Mouse (Mus musculus) liver, embryonic 13.5 days (tissue): ENCODE measurements around the gene Slc7a6os. TPM values are rescaled to one million over a fixed set of nuclear protein-coding genes. Genes with fewer than 3 reads are reported as not detected.

ENCODE experiments used
- ATAC-seq: fragments of 200-750 bp; cut with Nextera tagmentation; 2 replicates; pipeline ENCODE4 v1.8.0; 2017; ENCODE audit warnings: low read depth, mild to moderate bottlenecking, moderate number of reproducible peaks, moderate library complexity
- DNase-seq: peaks from one replicate; pipeline ENCODE4 v3.0.0; 2022
- H3K27ac ChIP-seq: fragments of 300-500 bp; sonication (generic); 2 replicates; pipeline ENCODE4 v1.5.1; 2015; ENCODE audit warnings: moderate library complexity, mild to moderate bottlenecking, inconsistent platforms
- H3K27me3 ChIP-seq: fragments of 300-500 bp; sonication (generic); 2 replicates; pipeline ENCODE4 v1.6.1; 2015; ENCODE audit warnings: mild to moderate bottlenecking, inconsistent platforms
- H3K36me3 ChIP-seq: fragments of 300-500 bp; sonication (generic); 2 replicates; pipeline ENCODE4 v1.6.1; 2015; ENCODE audit warnings: mild to moderate bottlenecking, inconsistent platforms
- H3K4me1 ChIP-seq: fragments of 300-500 bp; sonication (generic); replicated peaks from 2 replicates; pipeline ENCODE4 v1.6.1; 2015; ENCODE audit warnings: inconsistent platforms
- H3K4me2 ChIP-seq: fragments of 300-500 bp; sonication (generic); 2 replicates; pipeline ENCODE4 v1.6.1; 2015; ENCODE audit warnings: inconsistent platforms, mild to moderate bottlenecking, moderate library complexity
- H3K4me3 ChIP-seq: fragments of 300-500 bp; sonication (generic); replicated peaks from 2 replicates; pipeline ENCODE4 v1.5.1; 2015; ENCODE audit warnings: mild to moderate bottlenecking, inconsistent platforms
- H3K9ac ChIP-seq: fragments of 300-500 bp; sonication (generic); 2 replicates; pipeline ENCODE4 v1.6.1; 2015; ENCODE audit warnings: mild to moderate bottlenecking, inconsistent platforms
- H3K9me3 ChIP-seq: fragments of 300-500 bp; sonication (generic); replicated peaks from 2 replicates; pipeline ENCODE4 v1.6.1; 2016; ENCODE audit warnings: inconsistent platforms
- WGBS: fragments of 180-500 bp; shearing (Covaris S2); methylation state at CpG from one replicate; pipeline ENCODE4 v1.1.7; 2015; ENCODE audit not compliant: insufficient replicate concordance; 5-methylcytosine and 5-hydroxymethylcytosine counted together
- polyA plus RNA-seq: library from polyadenylated mRNA; unstranded; fragments of >200 nt; fragmentation: Nextera tagmentation; extraction: Ambion mirVana; gene quantifications from 2 replicates; pipeline ENCODE4 v1.2.1, GENCODE M21; 2015

The Slc7a6os gene
- 15.5 and 16.5 TPM in 2 replicates for polyA plus RNA-seq

DNA sequence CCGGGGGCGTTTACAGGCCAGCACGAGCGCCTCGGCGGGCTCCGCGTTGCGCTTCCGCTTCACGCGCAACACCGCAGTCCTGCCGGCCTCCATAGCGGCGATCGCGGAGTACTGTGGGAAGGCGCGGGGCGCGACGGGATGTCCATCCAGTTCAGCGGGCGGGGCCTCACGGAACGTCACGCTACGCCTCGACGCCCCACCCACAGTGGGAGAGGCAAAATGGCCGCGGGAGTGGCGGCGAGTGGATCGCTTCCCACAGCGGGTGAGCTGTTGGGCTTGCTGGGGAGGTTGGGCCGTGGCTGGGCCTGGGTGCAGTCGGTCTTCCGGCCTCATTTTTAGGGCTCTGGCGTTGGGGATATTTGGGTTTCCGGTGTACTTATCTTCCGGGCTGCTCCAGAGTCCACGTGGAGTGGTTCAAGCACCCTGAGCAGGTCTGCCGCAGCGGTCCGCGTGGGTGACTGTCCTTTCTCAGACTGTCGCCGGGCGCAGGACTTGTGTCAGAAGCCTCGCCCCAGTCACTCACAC lies at the start of gene Slc7a6os, which contains the start of gene Prmt7:
Gene Slc7a6os, minus strand, starts transcription at position 115 of the 525 bp plus-strand sequence.
Gene Prmt7, plus strand, starts transcription at position 116 of the 525 bp plus-strand sequence.
- peak within 1 kb of the TSS; percentile 89 for H3K4me2 ChIP-seq
- peak within 1 kb of the TSS; percentile 93 for H3K9ac ChIP-seq
- H3K27me3 ChIP-seq, result no peaks in the 10 kb centered on the region
- no peaks in the 10 kb centered on the region for H3K9me3 ChIP-seq
- H3K4me3 ChIP-seq, result peak within 1 kb of the TSS; percentile 91
- H3K4me1 ChIP-seq, result peaks cover 34% of the 10 kb centered on the region
- peaks cover 46% of the 10 kb centered on the region for H3K36me3 ChIP-seq
- 0% methylated on average over 52 of the region's 52 CpGs for WGBS
- peak within 1 kb of the TSS; percentile 92 for H3K27ac ChIP-seq
- DNase-seq (peak; percentile 92), ATAC-seq (peak; percentile 97)

DNA sequence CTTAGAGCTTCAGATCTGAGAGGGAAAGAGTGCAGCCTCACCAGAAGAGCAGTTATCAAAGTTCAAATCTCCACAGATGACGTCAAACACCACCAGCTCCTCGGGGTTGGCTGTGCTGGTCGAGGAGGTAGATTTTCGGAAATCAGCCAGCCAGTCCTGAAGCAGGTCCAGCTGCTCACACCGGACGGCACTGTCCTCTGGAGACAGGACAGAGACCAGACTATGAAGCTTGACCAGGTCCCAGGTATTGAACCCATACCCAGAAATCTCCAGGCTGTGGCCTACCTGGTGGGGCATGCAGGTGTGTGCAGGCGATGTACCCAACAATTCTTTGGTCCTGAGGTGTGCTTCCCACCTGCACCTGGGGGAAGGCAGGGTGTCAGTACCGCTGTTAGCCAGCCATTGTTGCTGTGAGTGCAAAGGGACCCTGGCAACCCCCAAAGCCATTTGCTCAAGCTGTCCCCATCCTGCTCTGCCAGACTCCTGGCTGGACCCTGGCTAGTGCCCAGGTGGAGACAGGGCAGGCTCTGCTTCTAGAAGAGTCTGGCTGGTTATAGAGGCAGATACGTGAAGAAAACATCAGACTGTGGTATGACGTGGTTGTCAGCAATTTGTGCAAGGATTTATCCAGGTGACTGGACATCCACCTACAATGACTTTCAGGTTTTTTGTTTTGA lies 49.0 kb upstream of the Slc7a6os start:
- H3K4me3 ChIP-seq, result no peak overlapping the region
- peaks cover 9% of the 10 kb centered on the region; the same call in 1 of the 2 replicates for H3K36me3 ChIP-seq
- 77% methylated on average over 10 of the region's 10 CpGs for WGBS
- DNase-seq (no peak), ATAC-seq (no peak)
- H3K4me2 ChIP-seq, result no peak overlapping the region
- no peaks in the 10 kb centered on the region for H3K27me3 ChIP-seq
- no peak overlapping the region for H3K9ac ChIP-seq
- no peak overlapping the region for H3K27ac ChIP-seq
- no peaks in the 10 kb centered on the region for H3K9me3 ChIP-seq
- H3K4me1 ChIP-seq, result peaks cover 4% of the 10 kb centered on the region; the same call in 1 of the 2 replicates

- Histone ChIP-seq H3K9ac (no peak overlapping the region), H3K4me2 (no peak overlapping the region), H3K9me3 (no peaks in the 10 kb centered on the region), H3K4me1 (peaks cover 4% of the 10 kb centered on the region; the same call in 1 of the 2 replicates), H3K27ac (no peak overlapping the region), H3K27me3 (no peaks in the 10 kb centered on the region), H3K36me3 (peaks cover 24% of the 10 kb centered on the region), H3K4me3 (no peak overlapping the region)
- WGBS, result 30% methylated on average over 1 of the region's 1 CpGs
- no peak for DNase-seq
- no peak for ATAC-seq
These were observed 47.4 kb upstream of the Slc7a6os start for GRCm38 (mm10) chr8:106258169-106258568.

GRCm38 (mm10) chr8:106250186-106250585 lies 39.5 kb upstream of the Slc7a6os start:
- DNase-seq (no peak), ATAC-seq (no peak)
- Histone ChIP-seq H3K4me1 (no peaks in the 10 kb centered on the region), H3K27me3 (no peaks in the 10 kb centered on the region), H3K4me3 (no peak overlapping the region), H3K4me2 (no peak overlapping the region), H3K27ac (no peak overlapping the region), H3K9me3 (no peaks in the 10 kb centered on the region), H3K36me3 (peaks cover 93% of the 10 kb centered on the region), H3K9ac (no peak overlapping the region)
- WGBS, result 67% methylated on average over 4 of the region's 4 CpGs

GRCm38 (mm10) chr8:106237106-106237505 lies 26.4 kb upstream of the Slc7a6os start:
- H3K4me2 ChIP-seq, result no peak overlapping the region
- 84% methylated on average over 5 of the region's 5 CpGs for WGBS
- H3K36me3 ChIP-seq, result peaks cover 72% of the 10 kb centered on the region
- H3K4me3 ChIP-seq, result no peak overlapping the region
- no peaks in the 10 kb centered on the region for H3K4me1 ChIP-seq
- H3K9ac ChIP-seq, result no peak overlapping the region
- H3K9me3 ChIP-seq, result no peaks in the 10 kb centered on the region
- no peaks in the 10 kb centered on the region for H3K27me3 ChIP-seq
- ATAC-seq, result no peak
- no peak for DNase-seq
- no peak overlapping the region for H3K27ac ChIP-seq

GRCm38 (mm10) chr8:106234567-106235261 lies 24.0 kb upstream of the Slc7a6os start:
- ATAC-seq (no peak), DNase-seq (no peak)
- WGBS, result 87% methylated on average over 17 of the region's 17 CpGs
- no peak overlapping the region for H3K4me3 ChIP-seq
- no peak overlapping the region for H3K27ac ChIP-seq
- no peaks in the 10 kb centered on the region for H3K9me3 ChIP-seq
- H3K4me1 ChIP-seq, result no peaks in the 10 kb centered on the region
- no peaks in the 10 kb centered on the region for H3K27me3 ChIP-seq
- peaks cover 72% of the 10 kb centered on the region for H3K36me3 ChIP-seq
- H3K9ac ChIP-seq, result no peak overlapping the region
- H3K4me2 ChIP-seq, result no peak overlapping the region

- Histone ChIP-seq H3K4me3 (no peak overlapping the region), H3K4me2 (no peak overlapping the region), H3K27me3 (no peaks in the 10 kb centered on the region), H3K9me3 (no peaks in the 10 kb centered on the region), H3K36me3 (peaks cover 78% of the 10 kb centered on the region), H3K4me1 (no peaks in the 10 kb centered on the region), H3K27ac (no peak overlapping the region), H3K9ac (no peak overlapping the region)
- ATAC-seq (no peak), DNase-seq (no peak)
- 62% methylated on average over 3 of the region's 3 CpGs for WGBS
These were observed 22.0 kb upstream of the Slc7a6os start for GRCm38 (mm10) chr8:106232751-106233150.

DNA sequence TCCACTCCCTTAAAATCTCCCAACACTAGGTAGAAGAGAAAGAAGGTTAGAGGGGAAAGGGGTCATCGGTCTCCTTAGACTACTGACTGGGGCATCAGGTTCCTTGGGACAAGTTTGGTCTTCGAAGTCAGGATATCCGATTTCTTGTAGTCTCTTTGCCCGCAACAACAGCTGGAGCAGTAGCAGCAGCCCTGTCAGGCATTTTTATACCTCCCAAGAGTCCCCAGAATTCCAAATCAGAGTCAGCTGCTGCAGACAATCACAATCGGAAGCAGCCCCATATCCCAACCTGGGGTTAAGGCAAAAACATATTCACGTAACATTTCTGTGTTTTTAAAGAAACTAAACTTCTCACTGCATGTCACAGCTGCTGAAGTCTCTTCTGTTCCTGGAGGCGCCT lies 20.8 kb upstream of the Slc7a6os start:
- H3K27ac ChIP-seq, result no peak overlapping the region
- ATAC-seq (no peak), DNase-seq (no peak)
- H3K9ac ChIP-seq, result no peak overlapping the region
- no peak overlapping the region for H3K4me2 ChIP-seq
- H3K9me3 ChIP-seq, result no peaks in the 10 kb centered on the region
- H3K27me3 ChIP-seq, result no peaks in the 10 kb centered on the region
- H3K4me3 ChIP-seq, result no peak overlapping the region
- 84% methylated on average over 7 of the region's 7 CpGs for WGBS
- H3K36me3 ChIP-seq, result peaks cover 76% of the 10 kb centered on the region
- no peaks in the 10 kb centered on the region for H3K4me1 ChIP-seq

GRCm38 (mm10) chr8:106226589-106226988 lies 15.9 kb upstream of the Slc7a6os start:
- Histone ChIP-seq H3K9ac (no peak overlapping the region), H3K27ac (no peak overlapping the region), H3K9me3 (no peaks in the 10 kb centered on the region), H3K27me3 (no peaks in the 10 kb centered on the region), H3K4me1 (no peaks in the 10 kb centered on the region), H3K4me3 (no peak overlapping the region), H3K4me2 (no peak overlapping the region), H3K36me3 (peaks cover 73% of the 10 kb centered on the region)
- DNase-seq, result peak; percentile 23
- 55% methylated on average over 9 of the region's 9 CpGs for WGBS
- ATAC-seq, result no peak

- H3K27me3 ChIP-seq, result no peaks in the 10 kb centered on the region
- no peak overlapping the region for H3K4me3 ChIP-seq
- 73% methylated on average over 3 of the region's 3 CpGs for WGBS
- H3K27ac ChIP-seq, result no peak overlapping the region
- peaks cover 82% of the 10 kb centered on the region for H3K36me3 ChIP-seq
- H3K4me2 ChIP-seq, result no peak overlapping the region
- no peak overlapping the region for H3K9ac ChIP-seq
- H3K4me1 ChIP-seq, result no peaks in the 10 kb centered on the region
- no peak for DNase-seq
- ATAC-seq, result no peak
- no peaks in the 10 kb centered on the region for H3K9me3 ChIP-seq
These were observed 8.9 kb upstream of the Slc7a6os start for GRCm38 (mm10) chr8:106219620-106220019.

DNA sequence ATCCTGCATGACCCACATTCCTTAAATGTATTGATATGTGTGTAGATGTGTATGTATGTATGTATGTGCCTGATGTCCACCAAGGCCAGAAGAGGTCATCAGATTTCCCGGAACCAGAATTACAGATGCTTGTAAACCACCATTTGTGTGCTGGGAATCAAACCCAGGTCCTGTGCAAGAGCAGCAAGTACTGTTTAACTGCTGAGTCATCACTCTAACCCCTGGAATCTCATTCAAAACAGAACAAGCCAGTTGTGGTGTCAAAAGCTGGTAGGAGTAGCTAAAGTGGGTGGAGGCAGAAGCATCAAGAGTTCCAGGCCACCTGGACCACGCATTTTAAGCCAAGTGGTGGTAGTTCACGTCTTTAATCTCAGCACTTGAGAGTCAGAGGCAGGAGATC lies 3.2 kb upstream of the Slc7a6os start:
- H3K4me1 ChIP-seq, result peaks cover 27% of the 10 kb centered on the region
- no peak overlapping the region for H3K27ac ChIP-seq
- WGBS, result 82% methylated on average over 3 of the region's 3 CpGs
- H3K36me3 ChIP-seq, result peaks cover 56% of the 10 kb centered on the region
- ATAC-seq, result no peak
- DNase-seq, result no peak
- no peak overlapping the region for H3K4me3 ChIP-seq
- H3K27me3 ChIP-seq, result no peaks in the 10 kb centered on the region
- no peak overlapping the region for H3K9ac ChIP-seq
- H3K4me2 ChIP-seq, result no peak overlapping the region
- H3K9me3 ChIP-seq, result no peaks in the 10 kb centered on the region
